8 mouse cellular contexts compared by ENCODE assay signal in genomic region chr19:5662981-5663913, GRCm38 (mm10). TPM values are rescaled to one million over a fixed set of nuclear protein-coding genes. Genes with fewer than 3 reads are reported as not detected.
DNase-seq lines count a peak whose midpoint lies in the region; ATAC-seq and TF ChIP-seq lines count a peak whose summit lies in the region.

Gene Sipa1 (minus strand): TSS chr19:5663707.

- H3K36me3 ChIP-seq in hindbrain, embryonic 16.5 days (ENCODE audit: control insufficient read depth, insufficient read depth, low read length): peaks cover 22% of the 10 kb centered on the region

- peak within 1 kb of the TSS; percentile 83 for H3K4me3 ChIP-seq in gastrocnemius, adult 2 months
- peak within 1 kb of the TSS; percentile 35 for H3K4me3 ChIP-seq in hindbrain, embryonic 16.5 days (ENCODE audit: low read length)

- 4% methylated on average over 31 of the region's 32 CpGs for whole genome bisulfite sequencing in hindbrain, embryonic 16.5 days

- peak within 1 kb of the TSS; percentile 49 for H3K4me2 ChIP-seq in hindbrain, embryonic 16.5 days (ENCODE audit: low read length)

- DNase-seq in gastrocnemius, adult 2 months: peak; percentile 95
- peak; percentile 66 for DNase-seq in left cerebral cortex, adult 11 months (ENCODE audit: low spot score)
- peak; percentile 97 for DNase-seq in lung, postnatal 36 days
- peak; percentile 90 for DNase-seq in retina, postnatal 1 day
- peak; percentile 90 to 97 for DNase-seq in urinary bladder, adult 18-20 months (ENCODE audit: low spot score in 2 of 2)

- no peaks in the 10 kb centered on the region for H3K9me3 ChIP-seq in hindbrain, embryonic 16.5 days (ENCODE audit: control insufficient read depth, low read length)

- H3K4me1 ChIP-seq in hindbrain, embryonic 16.5 days (ENCODE audit: control insufficient read depth, insufficient read depth, low read depth, low read length): peaks cover 6% of the 10 kb centered on the region

- ATAC-seq in activated CD4-positive, CD25-positive, alpha-beta regulatory T cell, adult 4 months: peak; percentile 73
- ATAC-seq in common myeloid progenitor, adult 5-6 weeks (replicated peaks; ENCODE audit: low read depth, poor library complexity, severe bottlenecking): peak; percentile 78
- ATAC-seq in hindbrain, embryonic 16.5 days: peak; percentile 86

- peak within 1 kb of the TSS; percentile 53 for H3K9ac ChIP-seq in hindbrain, embryonic 16.5 days (ENCODE audit: low read depth, low read length)

- intact Hi-C loops in gastrocnemius, adult 2 months (cut with DNase I): no loop called here

- no peaks in the 10 kb centered on the region for H3K27me3 ChIP-seq in hindbrain, embryonic 16.5 days (replicated peaks; ENCODE audit: control insufficient read depth, insufficient read depth, low read length)

- peak within 1 kb of the TSS; percentile 81 for H3K27ac ChIP-seq in gastrocnemius, adult 2 months
- peak within 1 kb of the TSS; percentile 30 for H3K27ac ChIP-seq in hindbrain, embryonic 16.5 days (ENCODE audit: low read depth, low read length)

- no peak for TF ChIP-seq CTCF in gastrocnemius, adult 2 months (IDR thresholded peaks at IDR 0.05)

RNA-seq across cellular contexts. Expression of gene Sipa1, which starts in this region (rescaled TPM):
- polyA plus RNA-seq in activated CD4-positive, CD25-positive, alpha-beta regulatory T cell, adult 4 months (2017; shearing (Covaris generic)): 10 to 100 TPM; 22.3 to 22.4 TPM
- 23.0 and 113 TPM in 2 replicates for total RNA-seq in common myeloid progenitor, adult 5-6 weeks (2017)
- 10 to 100 TPM in 1 of 2 experiments, 1 to 10 TPM in 1; 10.0 to 11.0 TPM for total RNA-seq in gastrocnemius, adult 2 months (2021)
- 14.3 and 19.1 TPM in 2 replicates for polyA plus RNA-seq in hindbrain, embryonic 16.5 days (2015; fragmentation: Nextera tagmentation; extraction: Ambion mirVana)

Comparison
In these comparisons a context has a peak if more than half of its experiments do, and no peak if none do; other contexts are left out.
1. Peak in every context shown above with its lines: DNase-seq, ATAC-seq, H3K4me3 ChIP-seq and H3K27ac ChIP-seq.